Comparison of ENCODE assay signal across 17 mouse cellular contexts in genomic region chr15:60708678-60709077, GRCm38 (mm10).
DNase-seq lines count a peak whose midpoint lies in the region; ATAC-seq and TF ChIP-seq lines count a peak whose summit lies in the region.
"Had no signal": no experiment of that assay in that cellular context is flagged by ENCODE, and none has a peak within 500 bp of the region (broad histone marks: within the 10 kb centered on the region; RNA-seq: fewer than 3 reads in every experiment).

No protein-coding gene starts in this region.

- H3K4me2 ChIP-seq in kidney, postnatal 0 days (ENCODE audit: low read length): no peak overlapping the region
- H3K4me2 ChIP-seq in forebrain, embryonic 15.5 days (replicated peaks): no peak overlapping the region
- H3K4me2 ChIP-seq: embryonic facial prominence, embryonic 12.5 days; liver, embryonic 13.5 days; neural tube, embryonic 12.5 days had no signal

- H3K36me3 ChIP-seq in kidney, postnatal 0 days (ENCODE audit: insufficient read depth, low read length): no peaks in the 10 kb centered on the region
- no peaks in the 10 kb centered on the region for H3K36me3 ChIP-seq in ES-E14 (ENCODE audit: control insufficient read depth, insufficient read depth, low read length, poor library complexity, severe bottlenecking)
- H3K36me3 ChIP-seq in forebrain, embryonic 15.5 days: no peaks in the 10 kb centered on the region
- H3K36me3 ChIP-seq: embryonic facial prominence, embryonic 12.5 days; liver, embryonic 13.5 days; neural tube, embryonic 12.5 days had no signal

- H3K9me3 ChIP-seq in kidney, postnatal 0 days (replicated peaks; ENCODE audit: low read length): no peaks in the 10 kb centered on the region
- no peaks in the 10 kb centered on the region for H3K9me3 ChIP-seq in ES-E14 (ENCODE audit: control insufficient read depth, insufficient read depth, low read depth, low read length)
- no peaks in the 10 kb centered on the region for H3K9me3 ChIP-seq in forebrain, embryonic 15.5 days
- H3K9me3 ChIP-seq: embryonic facial prominence, embryonic 12.5 days; liver, embryonic 13.5 days; neural tube, embryonic 12.5 days had no signal

- in situ Hi-C loops in ES-E14 (cut with MboI; ENCODE audit: low sequenced_read_pairs in 2 of 2, unreplicated experiment in 2 of 2): no loop called here

- peak; percentile 40; the same call in 1 of the 2 replicates for ATAC-seq in kidney, postnatal 0 days (replicated peaks; ENCODE audit: low FRiP score, low read depth)
- ATAC-seq in forebrain, embryonic 15.5 days (replicated peaks): 0 out of 2 replicates have a peak, but pooled peaks have one; percentile 58
- no peak for ATAC-seq in frontal cortex, adult (ENCODE audit: low TSS enrichment)
- ATAC-seq: intestine, postnatal 0 days had no signal

- no peak overlapping the region for H3K9ac ChIP-seq in kidney, postnatal 0 days (ENCODE audit: low read depth, low read length)
- no peak overlapping the region for H3K9ac ChIP-seq in ES-E14 (ENCODE audit: insufficient read depth, low read depth, low read length, poor library complexity, severe bottlenecking)
- H3K9ac ChIP-seq in forebrain, embryonic 15.5 days (replicated peaks): no peak overlapping the region
- H3K9ac ChIP-seq: embryonic facial prominence, embryonic 12.5 days; liver, embryonic 13.5 days; neural tube, embryonic 12.5 days had no signal

- no peaks in the 10 kb centered on the region for H3K4me1 ChIP-seq in kidney, postnatal 0 days (replicated peaks; ENCODE audit: insufficient read depth, low read length)
- no peaks in the 10 kb centered on the region for H3K4me1 ChIP-seq in ES-E14 (ENCODE audit: control insufficient read depth in 2 of 2, insufficient read depth in 2 of 2, low read length in 2 of 2, poor library complexity in 1 of 2)
- H3K4me1 ChIP-seq in forebrain, embryonic 15.5 days: no peaks in the 10 kb centered on the region
- H3K4me1 ChIP-seq: liver, embryonic 13.5 days; neural tube, embryonic 12.5 days had no signal

- no peak for DNase-seq in kidney, postnatal 0 days (ENCODE audit: low spot score)
- DNase-seq in kidney, adult 8-10 months: no peak
- peak; percentile 22 for DNase-seq in ES-E14 (ENCODE audit: low read depth, low spot score)
- DNase-seq in embryo, embryonic 10 days (ENCODE audit: low spot score): peak; percentile 79
- DNase-seq in lung, postnatal 10 days: no peak
- no peak for DNase-seq in adrenal gland, postnatal 10 days
- DNase-seq: cerebellum, adult 2 months; heart, adult 18-20 months; heart, postnatal 36 days; liver, embryonic 13.5 days; lung, postnatal 4 days; right cerebral cortex, adult 18-20 months had no signal

- no peak overlapping the region for H3K27ac ChIP-seq in kidney, postnatal 0 days
- H3K27ac ChIP-seq in ES-E14 (ENCODE audit: insufficient read depth, low read depth, low read length, poor library complexity, severe bottlenecking): no peak overlapping the region
- no peak overlapping the region for H3K27ac ChIP-seq in forebrain, embryonic 15.5 days (replicated peaks)
- H3K27ac ChIP-seq: embryonic facial prominence, embryonic 12.5 days; liver, embryonic 13.5 days; neural tube, embryonic 12.5 days had no signal

- H3K4me3 ChIP-seq in kidney, postnatal 0 days (replicated peaks; ENCODE audit: low read depth, low read length): no peak overlapping the region
- no peak overlapping the region for H3K4me3 ChIP-seq in ES-E14 (ENCODE audit: insufficient read depth in 1 of 2, low read depth in 1 of 2, low read length in 2 of 2, poor library complexity in 1 of 2, severe bottlenecking in 1 of 2)
- H3K4me3 ChIP-seq in forebrain, embryonic 15.5 days: no peak overlapping the region
- H3K4me3 ChIP-seq: embryonic facial prominence, embryonic 12.5 days; liver, embryonic 13.5 days; neural tube, embryonic 12.5 days had no signal

- no peak for TF ChIP-seq CTCF in kidney, postnatal 0 days (IDR thresholded peaks at IDR 0.05; ENCODE audit: low read depth)

- H3K27me3 ChIP-seq in kidney, postnatal 0 days (ENCODE audit: insufficient read depth, low read length): no peaks in the 10 kb centered on the region
- H3K27me3 ChIP-seq in forebrain, embryonic 15.5 days: no peaks in the 10 kb centered on the region
- H3K27me3 ChIP-seq: embryonic facial prominence, embryonic 12.5 days; liver, embryonic 13.5 days; neural tube, embryonic 12.5 days had no signal

TF ChIP-seq in ES-E14, 5 proteins besides CTCF, POLR2A, EP300 and RAD21:
- TF ChIP-seq HCFC1 (IDR thresholded peaks at IDR 0.05; ENCODE audit: borderline replicate concordance, insufficient read depth, low read length): no peak
- no peak for TF ChIP-seq ZNF384 (IDR thresholded peaks at IDR 0.05; ENCODE audit: low read depth, low read length)
- no peak for TF ChIP-seq CHD2 (IDR thresholded peaks at IDR 0.05; ENCODE audit: low read depth, low read length)
- TF ChIP-seq ZC3H11A (IDR thresholded peaks at IDR 0.05; ENCODE audit: borderline replicate concordance, low read depth, low read length): no peak
- TF ChIP-seq MAFK (IDR thresholded peaks at IDR 0.05; ENCODE audit: insufficient read depth, low read depth, low read length): no peak

Comparison
In these comparisons a context has a peak if more than half of its experiments do, and no peak if none do; other contexts are left out.
1. DNase-seq: peak in ES-E14 (single experiment) and embryo, embryonic 10 days (single experiment); none in kidney, postnatal 0 days (single experiment), kidney, adult 8-10 months (0 of 2), lung, postnatal 10 days (single experiment) and adrenal gland, postnatal 10 days (single experiment).